Mouse (Mus musculus): ENCODE results near the gene Ran. TPM values are rescaled to one million over a fixed set of nuclear protein-coding genes. Genes with fewer than 3 reads are reported as not detected.

The Ran gene
- polyA plus RNA-seq, 1 experiment from 2014 or later = 321 TPM

GRCm38 (mm10) chr5:129065301-129065700 lies 45.4 kb downstream of the Ran start:
- no peak overlapping the region for H3K4me3 ChIP-seq
- peaks cover 8% of the 10 kb centered on the region for H3K4me1 ChIP-seq (replicated peaks)
- H3K27me3 ChIP-seq = peaks cover 31% of the 10 kb centered on the region
- 73% methylated on average over 12 of the region's 12 CpGs for WGBS
- H3K9ac ChIP-seq = no peak overlapping the region
- H3K27ac ChIP-seq = no peak overlapping the region
- H3K9me3 ChIP-seq (replicated peaks) = no peaks in the 10 kb centered on the region
- H3K4me2 ChIP-seq = no peak overlapping the region
- no peaks in the 10 kb centered on the region for H3K36me3 ChIP-seq
- no peak for ATAC-seq (replicated peaks; ENCODE audit: insufficient number of reproducible peaks, insufficient read depth, low FRiP score, low read depth)

- Histone ChIP-seq H3K9ac (no peak overlapping the region), H3K9me3 (replicated peaks) (no peaks in the 10 kb centered on the region), H3K27me3 (peaks cover 27% of the 10 kb centered on the region), H3K36me3 (no peaks in the 10 kb centered on the region), H3K4me3 (no peak overlapping the region), H3K4me1 (replicated peaks) (peaks cover 8% of the 10 kb centered on the region), H3K4me2 (no peak overlapping the region), H3K27ac (no peak overlapping the region)
- 51% methylated on average over 9 of the region's 9 CpGs for WGBS
- 0 out of 2 replicates have a peak, but pooled peaks have one; percentile 14 for ATAC-seq (replicated peaks; ENCODE audit: insufficient number of reproducible peaks, insufficient read depth, low FRiP score, low read depth)
Observed at GRCm38 (mm10) chr5:129065946-129066345, 46.1 kb downstream of the Ran start.

- peaks cover 22% of the 10 kb centered on the region for H3K27me3 ChIP-seq
- no peak overlapping the region for H3K4me3 ChIP-seq
- H3K4me2 ChIP-seq = no peak overlapping the region
- 0 out of 2 replicates have a peak overlapping the region, but pooled peaks have one; percentile 31 for H3K27ac ChIP-seq
- H3K9me3 ChIP-seq (replicated peaks) = no peaks in the 10 kb centered on the region
- no peak for ATAC-seq (replicated peaks; ENCODE audit: insufficient number of reproducible peaks, insufficient read depth, low FRiP score, low read depth)
- 68% methylated on average over 8 of the region's 8 CpGs for WGBS
- peaks cover 8% of the 10 kb centered on the region for H3K4me1 ChIP-seq (replicated peaks)
- no peaks in the 10 kb centered on the region for H3K36me3 ChIP-seq
- H3K9ac ChIP-seq = no peak overlapping the region
Observed at GRCm38 (mm10) chr5:129066541-129067230, 46.8 kb downstream of the Ran start.

GRCm38 (mm10) chr5:129067231-129067834 lies 47.5 kb downstream of the Ran start:
- H3K4me1 ChIP-seq (replicated peaks) = peaks cover 8% of the 10 kb centered on the region
- 0 out of 2 replicates have a peak overlapping the region, but pooled peaks have one; percentile 31 for H3K27ac ChIP-seq
- H3K9ac ChIP-seq = no peak overlapping the region
- WGBS = 58% methylated on average over 13 of the region's 13 CpGs
- H3K27me3 ChIP-seq = peaks cover 16% of the 10 kb centered on the region
- no peaks in the 10 kb centered on the region for H3K36me3 ChIP-seq
- no peak overlapping the region for H3K4me3 ChIP-seq
- ATAC-seq (replicated peaks; ENCODE audit: insufficient number of reproducible peaks, insufficient read depth, low FRiP score, low read depth) = no peak
- H3K9me3 ChIP-seq (replicated peaks) = no peaks in the 10 kb centered on the region
- H3K4me2 ChIP-seq = no peak overlapping the region

GRCm38 (mm10) chr5:129071761-129072280 lies 52.0 kb downstream of the Ran start:
- Histone ChIP-seq H3K9ac (no peak overlapping the region), H3K4me2 (no peak overlapping the region), H3K4me3 (no peak overlapping the region), H3K9me3 (replicated peaks) (no peaks in the 10 kb centered on the region), H3K36me3 (no peaks in the 10 kb centered on the region), H3K27me3 (0 out of 2 replicates have a peak, but pooled peaks cover 3% of the 10 kb centered on the region), H3K27ac (no peak overlapping the region), H3K4me1 (replicated peaks) (peaks cover 2% of the 10 kb centered on the region)
- ATAC-seq (replicated peaks; ENCODE audit: insufficient number of reproducible peaks, insufficient read depth, low FRiP score, low read depth) = no peak
- WGBS = 68% methylated on average over 14 of the region's 14 CpGs

- no peak overlapping the region for H3K9ac ChIP-seq
- H3K4me1 ChIP-seq (replicated peaks) = peaks cover 2% of the 10 kb centered on the region; the same call in 1 of the 2 replicates
- no peak overlapping the region for H3K27ac ChIP-seq
- H3K4me3 ChIP-seq = no peak overlapping the region
- no peak for ATAC-seq (replicated peaks; ENCODE audit: insufficient number of reproducible peaks, insufficient read depth, low FRiP score, low read depth)
- H3K4me2 ChIP-seq = no peak overlapping the region
- 0 out of 2 replicates have a peak, but pooled peaks cover 3% of the 10 kb centered on the region for H3K27me3 ChIP-seq
- no peaks in the 10 kb centered on the region for H3K9me3 ChIP-seq (replicated peaks)
- 45% methylated on average over 6 of the region's 6 CpGs for whole genome bisulfite sequencing
- H3K36me3 ChIP-seq = no peaks in the 10 kb centered on the region
Observed at GRCm38 (mm10) chr5:129073404-129073803, 53.5 kb downstream of the Ran start.

Other genes starting within 250 kb of the Ran start
- 0.10 and 0.30 TPM in 2 replicates for gene Rimbp2, start 66.6 kb upstream of the Ran start, polyA plus RNA-seq (2015; fragmentation: Nextera tagmentation; extraction: Ambion mirVana)
- 21.0 and 25.7 TPM in 2 replicates for gene Stx2, start 11.5 kb upstream of the Ran start, polyA plus RNA-seq (2015; fragmentation: Nextera tagmentation; extraction: Ambion mirVana)
- 2.4 and 3.1 TPM in 2 replicates for gene Adgrd1, start 76.7 kb downstream of the Ran start, polyA plus RNA-seq (2015; fragmentation: Nextera tagmentation; extraction: Ambion mirVana)